Mouse (Mus musculus) embryo, embryonic 10 days (tissue): ENCODE measurements at regions not wholly inside any gene's neighbourhood (a gene's known extent, or its start where the extent isn't known, plus 50 kb on each side); places are given as distances from the start of the nearest gene placed in this dataset.

Source experiments
- DNase-seq: peaks from one replicate; pipeline ENCODE4 v3.0.0-alpha.2; 2015; ENCODE audit warnings: low spot score

DNA sequence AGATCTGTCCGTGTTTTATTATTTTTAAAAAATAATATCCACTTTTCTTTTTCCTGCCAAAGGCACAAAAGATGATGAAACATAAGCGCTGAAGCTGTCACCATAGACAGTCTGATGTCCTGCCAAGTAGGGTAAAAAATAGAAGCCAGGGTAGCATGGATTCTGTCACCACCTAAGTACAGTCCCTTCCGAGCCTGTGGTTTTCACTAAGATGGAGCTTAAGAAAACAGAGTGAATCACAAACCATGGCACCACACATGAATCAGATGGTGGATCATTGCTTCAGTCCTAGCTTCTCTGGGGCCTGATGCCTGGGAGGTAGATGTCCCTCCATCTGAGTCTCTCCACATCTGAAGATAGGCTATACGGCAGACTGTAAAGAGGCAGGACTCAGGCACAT lies 55.9 kb upstream of the Fmod start:
- no peak for DNase-seq

DNA sequence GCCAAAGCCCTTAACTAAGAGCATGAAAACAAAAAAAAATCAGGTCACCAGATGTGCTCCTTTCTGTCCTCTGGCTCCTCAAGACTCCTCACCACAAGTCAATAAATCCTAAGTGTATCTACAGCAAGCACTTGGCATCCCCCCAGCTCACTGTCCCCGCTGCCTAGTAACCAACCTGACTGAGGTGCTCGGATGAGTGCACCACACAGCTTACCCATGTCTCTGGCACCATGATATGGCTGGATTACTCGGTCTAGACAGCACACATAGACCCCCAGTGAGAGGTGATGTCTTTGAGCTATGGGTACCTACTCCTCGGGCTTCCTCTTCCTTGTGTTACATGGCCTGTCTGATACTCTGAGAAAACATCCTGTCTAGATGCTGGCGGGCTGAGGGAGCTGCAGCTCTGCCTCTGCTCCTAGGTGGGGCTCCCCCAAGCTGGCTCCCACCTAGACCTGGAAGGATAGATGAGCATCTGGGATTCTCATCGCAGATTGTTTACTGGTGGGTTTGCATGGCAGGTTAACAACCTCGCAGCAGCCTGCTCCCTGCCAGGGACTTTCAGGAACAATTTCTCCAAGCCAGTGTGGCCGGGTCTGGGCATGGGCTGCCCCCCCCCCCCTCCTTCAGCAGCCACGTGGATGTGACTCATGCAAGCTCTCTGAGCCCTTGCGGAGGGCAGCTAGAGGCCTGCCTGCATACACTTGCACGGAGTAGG lies 57.2 kb upstream of the Prelp start:
- no peak for DNase-seq

DNA sequence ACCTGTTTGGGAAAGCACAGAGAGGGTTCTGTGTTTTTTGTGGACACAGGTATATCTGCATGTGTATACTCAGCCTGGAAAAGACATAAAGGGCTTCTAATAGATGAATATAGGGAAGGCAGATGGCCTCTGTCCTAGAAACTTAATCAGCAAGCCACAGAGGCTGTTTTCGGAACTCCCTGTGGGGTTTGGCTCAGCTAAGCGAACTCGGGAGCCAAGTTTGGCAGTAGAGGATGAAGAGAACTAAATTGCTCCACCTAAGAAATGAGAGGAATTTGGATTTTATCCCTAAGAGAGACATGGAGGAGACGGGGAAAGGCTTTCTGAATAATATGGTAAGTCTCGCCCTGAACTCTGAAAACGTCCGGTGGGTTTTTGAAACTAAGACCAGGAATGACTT lies 56.0 kb upstream of the Prelp start:
- DNase-seq = no peak

DNA sequence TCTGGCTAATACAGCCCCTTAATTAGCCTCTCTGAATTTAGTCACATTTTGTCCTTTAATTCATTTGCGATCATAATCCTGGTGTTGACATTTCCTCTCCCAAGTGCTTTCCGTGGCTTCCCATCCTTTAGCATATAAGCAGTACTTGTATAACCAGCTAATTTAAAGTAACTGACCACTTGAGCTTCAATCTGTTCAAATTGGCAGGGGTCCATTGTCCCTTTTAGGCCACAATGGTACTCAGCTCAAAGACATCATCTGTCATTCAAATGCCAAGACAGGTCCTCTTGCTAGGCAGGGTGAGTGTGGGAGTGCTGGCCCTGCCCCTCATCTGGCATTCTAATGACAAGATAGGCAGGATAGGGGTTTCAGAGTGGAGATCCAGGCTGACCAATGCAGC lies 52.6 kb upstream of the Prelp start:
- no peak for DNase-seq

DNA sequence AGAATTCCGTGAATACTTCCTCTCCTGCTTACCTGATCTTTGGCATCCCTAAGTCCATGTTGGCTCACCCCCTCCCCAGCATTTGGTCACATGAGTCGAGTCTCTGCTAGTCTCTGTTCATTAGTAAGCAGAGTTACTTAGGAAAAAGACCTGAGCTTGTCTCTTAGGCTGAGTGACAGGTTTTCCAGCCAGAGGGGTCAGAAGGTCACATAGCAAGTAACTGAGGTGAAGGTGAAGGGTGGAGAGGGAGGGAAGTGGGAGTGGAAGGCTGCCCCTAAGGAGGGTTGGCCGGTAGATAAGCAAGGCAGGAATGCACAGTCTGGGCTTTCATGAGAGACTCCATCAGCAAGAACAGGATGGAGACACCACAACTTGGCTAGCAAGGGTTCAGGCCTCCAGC lies 50.1 kb upstream of the Prelp start:
- DNase-seq = peak; percentile 52
